Mouse (Mus musculus) 3134 (cell line): ENCODE results near the gene Dennd2c.
"Not testable (repeated sequence)": the region's sequence is repeated elsewhere in the genome, so short reads cannot be mapped to it uniquely, and the experiment has no call there.

Experiments used
- DNase-seq: peaks from one replicate; pipeline ENCODE4 v3.0.0-alpha.2; 2011; ENCODE audit warnings: low spot score; ENCODE audit not compliant: insufficient read length; ENCODE audit errors: extremely low read depth

The Dennd2c gene

DNA sequence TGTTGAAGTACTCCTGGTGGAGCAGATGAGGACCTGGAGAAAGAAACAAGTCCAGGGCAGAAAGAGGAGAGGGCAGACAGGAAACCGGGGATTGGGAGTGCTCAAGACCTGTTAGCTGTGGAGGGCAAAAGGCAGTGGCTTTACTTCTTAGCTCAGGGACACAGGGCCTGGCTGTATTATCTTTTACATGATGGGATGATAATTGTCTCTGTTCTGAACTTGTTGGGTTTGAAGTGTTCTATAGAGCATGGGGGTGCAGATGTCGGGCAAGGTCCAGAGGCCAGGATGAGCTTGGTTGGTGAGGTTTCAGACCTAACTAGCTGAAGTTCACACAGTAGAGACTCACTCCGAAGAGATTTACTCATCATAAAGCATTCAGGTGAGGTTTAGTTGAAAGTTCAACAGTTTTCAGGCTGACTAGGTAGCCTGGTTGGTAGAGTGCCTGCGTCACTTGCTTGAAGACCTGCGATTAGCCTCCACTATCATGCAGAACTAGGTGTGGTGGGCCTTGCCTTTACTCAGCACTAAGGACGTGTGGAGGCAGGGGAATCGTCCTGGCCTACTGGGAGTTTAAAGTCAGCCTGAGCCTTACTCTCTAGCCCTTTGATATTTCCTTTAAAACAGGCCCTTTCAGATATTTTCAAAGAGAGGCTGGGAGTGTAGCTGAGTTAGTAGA lies 5.3 kb downstream of the Dennd2c start:
- DNase-seq: no peak

DNA sequence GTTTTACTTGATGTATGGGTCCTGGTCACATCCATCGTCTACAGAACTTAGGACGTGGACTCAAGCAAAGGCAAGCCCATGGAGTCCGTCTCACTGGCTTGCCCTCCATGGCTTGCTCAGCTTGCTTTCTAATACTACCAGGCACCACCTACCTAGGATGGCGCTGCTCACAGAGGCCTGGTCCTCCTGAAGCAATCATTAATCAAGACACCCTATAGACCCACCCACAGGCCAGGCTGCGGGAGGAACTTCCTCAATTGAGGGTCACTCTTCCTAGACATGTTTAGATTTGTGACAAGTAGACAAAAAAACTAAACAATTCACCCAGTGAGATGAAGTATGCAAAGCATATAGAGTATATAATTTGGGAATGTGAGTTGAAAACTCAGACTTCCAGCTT lies 9.8 kb downstream of the Dennd2c start:
- DNase-seq: no peak

DNA sequence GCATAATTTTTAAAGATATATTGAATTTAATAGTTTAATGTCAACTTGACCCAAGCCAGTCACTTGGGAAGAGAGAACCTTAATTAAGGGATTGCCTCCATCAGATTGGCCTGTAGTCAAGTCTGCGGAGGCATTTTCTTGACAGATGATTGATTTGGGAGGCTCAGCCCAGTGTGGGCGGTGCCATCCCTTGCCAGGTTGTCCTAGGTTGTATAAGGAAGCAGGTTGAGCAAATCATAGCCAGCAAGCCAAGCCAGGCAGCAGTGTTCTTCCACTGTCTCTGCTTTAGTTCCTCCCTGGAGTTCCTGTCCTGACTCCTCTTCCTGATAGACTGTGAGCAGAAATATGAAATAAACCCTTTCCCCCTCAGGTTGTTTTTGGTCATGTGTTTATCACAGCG lies 21.2 kb downstream of the Dennd2c start:
- no peak for DNase-seq

DNA sequence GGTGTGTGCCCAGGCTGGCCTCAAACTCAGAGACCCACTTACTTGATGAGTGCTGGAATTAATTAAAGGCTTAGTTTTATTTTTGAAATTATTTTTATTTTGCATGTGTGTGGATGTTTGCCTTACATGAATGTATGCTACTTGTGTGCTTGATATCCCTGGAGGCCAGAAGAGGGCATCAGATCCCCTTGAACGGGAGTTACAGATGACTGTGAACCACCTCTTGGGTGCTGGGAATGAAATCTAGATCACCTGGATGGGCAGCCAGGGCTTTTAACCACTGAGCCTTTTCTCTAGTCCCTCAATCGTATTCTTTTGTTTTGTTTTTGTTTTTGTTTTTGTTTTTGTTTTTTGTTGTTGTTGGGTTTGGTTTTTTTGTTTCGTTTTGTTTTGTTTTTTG lies 23.7 kb downstream of the Dennd2c start:
- no peak for DNase-seq

DNA sequence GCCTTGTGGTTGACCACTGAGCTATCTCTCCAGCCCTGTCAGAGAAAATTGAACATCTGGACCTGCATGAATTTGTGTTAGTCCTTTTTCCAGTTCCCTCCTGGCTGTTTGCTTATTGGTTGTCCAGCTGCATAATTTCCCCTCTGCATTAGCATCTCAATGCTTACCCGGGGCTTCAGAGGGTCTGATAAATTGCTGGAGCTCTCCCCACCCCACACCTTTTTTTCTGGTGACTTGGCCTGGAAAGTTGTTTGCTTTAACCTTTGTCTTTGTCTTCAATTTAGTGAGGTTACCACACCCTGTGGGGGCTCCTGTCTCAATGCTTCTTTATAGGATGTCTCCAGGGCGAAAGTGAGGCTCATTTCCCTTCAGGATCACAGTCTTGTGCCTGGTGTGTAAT lies 24.8 kb downstream of the Dennd2c start:
- DNase-seq: no peak

DNA sequence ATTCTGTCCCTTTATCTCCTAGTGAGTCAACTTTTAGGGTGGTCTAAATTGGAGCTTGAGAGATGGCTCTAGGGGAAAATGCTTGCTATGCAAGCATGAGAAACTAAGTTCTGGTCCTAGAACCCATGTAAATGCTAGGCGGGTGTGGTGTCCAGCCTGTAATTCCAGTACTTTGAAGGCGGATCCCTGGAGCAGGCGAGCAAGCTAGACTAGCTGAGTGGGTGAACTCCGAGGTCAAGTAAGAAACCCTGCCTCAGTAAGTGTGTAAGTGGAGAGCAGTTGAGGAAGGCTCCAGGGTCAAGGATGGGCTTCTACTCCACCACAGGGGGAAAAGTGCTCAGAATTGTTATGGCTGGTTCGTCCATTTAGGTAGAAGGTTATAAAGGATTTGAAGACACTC lies 25.3 kb downstream of the Dennd2c start:
- no peak for DNase-seq

DNA sequence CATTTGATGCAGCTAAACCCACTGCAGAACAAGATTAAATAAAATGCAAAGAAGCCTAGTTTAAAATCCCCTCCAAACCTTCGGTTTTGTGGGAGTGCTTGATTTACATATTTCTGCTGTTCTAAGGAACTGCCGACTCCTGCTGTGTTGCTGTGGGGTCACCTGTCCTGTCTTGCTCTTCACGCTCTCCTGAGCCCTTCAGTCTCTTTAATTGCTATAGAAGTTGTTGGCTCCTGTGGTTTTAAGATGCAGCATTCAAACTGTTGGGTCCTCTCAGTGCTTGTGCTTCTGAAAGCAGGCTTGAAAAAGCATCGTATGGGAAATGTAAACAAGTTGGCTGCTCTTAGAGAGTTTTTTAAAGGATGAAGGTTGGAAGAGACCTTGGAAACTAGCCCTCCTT lies 25.8 kb downstream of the Dennd2c start:
- no peak for DNase-seq

DNA sequence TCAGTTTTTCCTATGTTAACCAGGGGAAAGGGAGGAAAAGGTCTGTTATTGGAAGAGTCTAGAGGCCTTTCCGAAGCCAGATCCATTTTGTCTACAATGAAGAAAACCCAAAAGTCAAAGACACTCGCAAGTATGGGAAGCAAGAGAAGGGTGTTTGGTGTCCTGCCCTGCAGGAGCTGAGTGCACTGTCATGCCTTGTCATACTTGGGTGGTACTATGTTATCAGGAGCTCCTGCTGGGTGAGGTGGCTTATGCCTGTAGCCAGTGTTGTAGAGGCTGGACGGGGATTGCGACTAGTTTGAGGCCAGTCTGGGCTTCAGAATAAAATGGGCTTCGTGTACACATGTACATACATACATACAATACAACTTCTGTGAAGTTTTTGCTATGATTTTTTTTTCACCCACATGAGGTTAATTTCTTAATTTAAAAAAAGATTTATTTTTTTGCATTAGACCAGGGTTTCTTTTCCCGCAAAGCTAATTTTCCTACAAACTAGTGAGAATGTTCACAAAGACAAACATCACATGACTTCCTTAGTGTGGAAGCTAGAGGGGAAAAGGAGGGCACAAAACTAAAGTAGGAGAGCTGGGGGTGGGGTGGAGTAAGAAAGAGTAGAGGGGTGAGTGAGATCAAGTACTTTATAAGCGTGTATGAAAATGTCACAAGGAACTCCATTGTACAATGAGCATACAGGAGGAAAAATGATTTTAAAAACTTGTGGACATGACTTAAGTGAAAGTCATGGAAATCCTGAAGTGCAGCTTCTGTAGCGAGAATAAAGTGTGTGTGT lies 27.2 kb downstream of the Dennd2c start:
- no peak for DNase-seq

DNA sequence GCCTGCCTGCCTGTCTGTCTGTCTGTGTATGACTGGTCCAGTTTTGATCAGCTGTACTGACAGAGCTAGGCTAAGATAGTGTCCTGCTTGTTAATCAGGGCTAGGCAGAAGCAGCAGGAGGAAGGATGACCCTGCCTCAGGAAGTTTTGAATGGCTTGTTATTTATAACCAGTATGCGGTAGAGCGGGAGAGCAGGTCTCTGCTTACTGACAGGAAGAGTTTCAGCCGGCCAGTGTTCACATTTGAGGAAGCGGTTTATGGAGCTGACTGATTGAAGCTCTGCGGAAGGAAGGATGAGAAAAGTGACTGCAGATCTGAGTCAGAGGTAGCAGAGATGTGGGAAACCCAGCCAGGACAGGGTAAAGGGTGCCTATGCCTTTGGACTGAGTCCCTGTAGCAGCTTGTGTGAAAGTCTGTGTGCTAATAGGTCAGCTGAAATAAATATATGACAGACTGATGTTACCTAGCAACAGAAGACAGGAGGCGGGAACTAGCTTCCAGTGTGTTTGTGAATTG lies 27.9 kb downstream of the Dennd2c start:
- no peak for DNase-seq

DNA sequence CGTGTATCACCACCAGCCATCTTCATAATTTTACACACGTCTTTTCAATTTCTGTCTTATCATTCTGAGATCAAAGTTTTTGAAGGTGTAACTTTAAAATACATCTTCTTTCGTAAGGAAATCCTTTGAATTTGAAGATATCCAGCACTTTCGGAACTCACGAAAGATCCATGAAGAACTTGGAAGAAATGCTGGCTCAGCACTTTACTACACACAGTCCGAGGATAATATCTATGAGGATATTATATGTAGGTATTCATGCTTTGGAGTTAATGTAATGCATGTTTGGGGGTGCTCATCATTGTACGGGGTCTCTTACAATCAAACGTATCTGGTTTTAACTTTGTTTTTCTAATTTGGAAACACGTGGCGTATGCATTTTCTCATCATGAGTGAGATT lies 30.7 kb downstream of the Dennd2c start:
- DNase-seq: no peak

DNA sequence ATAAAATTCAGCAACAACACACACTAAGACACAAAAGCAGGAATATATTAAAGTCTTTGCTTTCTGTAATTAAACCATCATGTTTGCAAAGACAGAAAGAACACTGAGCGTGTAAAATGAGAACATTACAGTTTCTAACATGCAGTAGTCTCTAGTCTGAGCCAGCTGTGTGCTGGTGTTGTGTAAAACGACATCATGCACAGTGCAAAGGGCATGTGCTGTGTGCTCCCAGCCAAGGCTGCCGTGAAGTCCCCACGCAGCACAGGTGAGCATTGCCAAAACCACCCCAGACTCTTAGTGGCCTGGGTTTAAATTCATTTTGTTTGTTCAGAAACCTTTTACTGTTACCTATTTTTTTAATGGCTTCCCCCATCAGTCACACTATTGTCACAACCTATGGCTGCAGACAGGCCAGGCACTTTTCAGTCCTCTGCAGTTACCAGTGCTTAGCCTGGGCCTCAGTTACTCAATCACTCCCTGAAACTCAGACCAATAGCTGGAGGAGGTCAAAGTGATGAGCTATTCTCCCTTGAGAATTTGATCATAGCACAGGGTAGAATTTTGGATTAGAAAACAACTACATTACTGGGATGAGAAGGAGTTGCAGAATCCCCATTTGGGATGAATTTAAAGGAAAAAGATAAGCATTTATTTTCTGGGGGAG lies 34.1 kb downstream of the Dennd2c start:
- DNase-seq: no peak

DNA sequence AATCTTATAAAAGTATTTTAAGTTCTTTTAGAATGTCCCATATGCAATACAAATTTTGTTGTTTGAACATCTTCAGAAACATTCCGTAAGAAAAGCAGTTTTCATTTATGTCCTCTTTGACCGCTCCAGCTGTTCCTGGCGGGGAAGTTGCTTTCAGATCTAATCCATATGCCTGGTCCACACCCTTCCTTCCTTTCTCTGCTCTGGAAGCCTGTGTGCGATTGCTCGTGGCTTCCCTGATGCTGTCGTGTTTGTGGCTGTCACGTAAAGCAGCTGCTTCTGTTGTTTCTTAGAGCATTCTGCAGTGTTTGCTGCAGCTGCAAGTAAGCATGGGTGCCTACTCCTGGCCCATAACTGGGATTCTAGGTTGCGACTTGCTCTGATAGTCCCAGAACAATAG lies 36.6 kb downstream of the Dennd2c start:
- no peak for DNase-seq

DNA sequence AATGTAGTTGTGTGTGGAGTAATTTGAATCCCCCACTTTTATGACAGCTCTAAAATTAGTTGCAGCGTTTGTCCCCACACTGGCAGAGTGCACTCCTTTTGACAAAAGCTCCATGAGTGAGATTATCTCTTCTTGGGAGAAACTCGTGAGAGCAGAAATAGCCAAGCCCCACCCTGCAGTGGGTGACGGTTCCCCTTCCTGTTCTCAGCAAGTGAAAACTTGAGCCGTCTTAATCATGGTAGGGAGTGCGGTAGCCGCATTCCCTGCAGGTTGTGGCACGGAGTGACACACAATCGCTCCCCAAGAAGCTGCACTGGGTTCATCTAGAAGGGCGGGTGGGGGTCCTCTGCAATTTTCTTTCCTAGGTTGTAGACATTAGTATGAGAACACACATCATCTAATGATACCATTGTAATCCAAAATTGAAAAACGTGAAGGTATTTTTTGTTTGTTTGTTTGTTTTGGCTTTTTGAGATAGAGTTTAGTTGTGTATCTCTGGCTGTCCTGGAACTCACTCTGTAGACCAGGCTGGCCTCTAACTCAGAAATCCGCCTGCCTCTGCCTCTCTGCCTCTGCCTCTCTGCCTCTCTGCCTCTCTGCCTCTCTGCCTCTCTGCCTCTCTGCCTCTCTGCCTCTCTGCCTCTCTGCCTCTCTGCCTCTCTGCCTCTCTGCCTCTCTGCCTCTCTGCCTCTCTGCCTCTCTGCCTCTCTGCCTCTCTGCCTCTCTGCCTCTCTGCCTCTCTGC lies 37.9 kb downstream of the Dennd2c start:
- DNase-seq: not testable (repeated sequence)

DNA sequence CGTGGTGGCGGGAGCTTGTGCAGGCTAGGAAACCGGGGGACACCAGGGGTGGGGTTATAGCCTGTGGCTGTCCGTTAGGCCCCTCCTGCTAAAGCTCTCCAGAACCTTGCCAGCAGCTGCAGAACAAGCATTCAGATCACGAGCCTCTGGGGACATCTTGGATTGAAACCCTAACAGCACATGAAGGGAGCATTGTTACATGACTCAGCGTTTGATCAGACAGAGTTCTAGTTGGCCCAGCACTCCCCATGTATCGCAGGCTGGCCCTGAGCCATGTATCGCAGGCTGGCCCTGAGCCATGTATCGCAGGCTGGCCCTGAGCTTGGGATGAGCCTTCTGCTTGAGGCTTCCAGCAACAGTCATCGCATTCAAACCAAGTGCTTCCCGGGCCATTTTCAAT lies 38.9 kb downstream of the Dennd2c start:
- peak; percentile 84 for DNase-seq

DNA sequence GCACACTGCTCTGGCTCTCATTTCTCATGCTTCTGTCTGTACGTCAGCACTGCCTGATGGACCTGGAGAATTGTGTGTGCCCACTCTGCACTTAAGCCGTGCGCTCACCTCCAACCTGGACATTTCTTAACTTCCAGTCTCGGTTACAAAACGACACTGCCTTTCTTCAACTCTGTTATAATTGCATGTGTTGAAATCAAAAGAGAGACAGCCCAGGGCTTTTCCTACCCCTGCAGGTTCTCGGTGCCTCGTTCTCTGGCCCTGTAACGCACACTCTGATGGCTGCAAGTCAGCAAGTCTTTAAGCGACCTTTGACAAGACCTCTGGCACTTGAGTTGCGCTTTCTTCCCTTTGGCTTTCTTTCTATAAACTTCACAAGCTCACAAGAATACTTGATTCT lies 40.0 kb downstream of the Dennd2c start:
- no peak for DNase-seq

DNA sequence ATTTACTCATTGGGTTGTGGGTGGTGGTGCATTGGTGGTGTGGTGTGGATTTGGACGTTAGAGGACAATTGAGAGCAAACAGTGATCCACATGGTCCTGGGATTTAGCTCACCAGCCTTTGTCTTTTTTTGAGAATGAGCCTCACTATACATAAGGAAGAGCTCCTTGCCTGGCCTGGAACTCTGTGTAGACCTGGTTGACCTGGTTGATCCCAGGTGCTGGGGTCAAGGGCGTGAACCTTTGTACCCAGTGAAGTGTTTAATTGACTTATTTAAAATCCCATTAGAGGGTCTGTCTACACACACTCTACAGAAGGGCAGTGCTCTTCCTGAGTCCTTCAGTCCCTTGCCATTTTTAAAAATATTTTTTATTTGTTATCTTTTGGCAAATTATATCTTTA lies 42.9 kb downstream of the Dennd2c start:
- DNase-seq: no peak

DNA sequence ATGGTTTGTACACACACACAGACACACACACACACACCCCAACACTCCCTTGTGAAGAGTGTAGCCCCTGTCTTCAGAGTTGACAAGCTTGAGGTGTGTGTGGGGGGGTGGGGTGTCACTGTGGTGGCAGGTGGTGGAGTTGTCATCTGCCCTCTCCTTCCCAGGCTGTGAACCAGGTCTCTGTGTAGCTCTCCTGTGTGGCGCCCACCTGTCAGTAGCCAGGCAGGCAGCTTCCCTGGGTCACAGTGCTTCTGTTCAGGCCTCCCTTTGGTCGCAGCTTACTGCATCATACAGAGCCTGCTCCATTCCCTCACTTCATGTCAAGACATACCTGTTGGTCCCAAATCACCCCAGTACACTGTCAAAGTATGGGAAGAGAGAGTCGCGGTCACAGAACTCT lies 43.4 kb downstream of the Dennd2c start:
- no peak for DNase-seq

DNA sequence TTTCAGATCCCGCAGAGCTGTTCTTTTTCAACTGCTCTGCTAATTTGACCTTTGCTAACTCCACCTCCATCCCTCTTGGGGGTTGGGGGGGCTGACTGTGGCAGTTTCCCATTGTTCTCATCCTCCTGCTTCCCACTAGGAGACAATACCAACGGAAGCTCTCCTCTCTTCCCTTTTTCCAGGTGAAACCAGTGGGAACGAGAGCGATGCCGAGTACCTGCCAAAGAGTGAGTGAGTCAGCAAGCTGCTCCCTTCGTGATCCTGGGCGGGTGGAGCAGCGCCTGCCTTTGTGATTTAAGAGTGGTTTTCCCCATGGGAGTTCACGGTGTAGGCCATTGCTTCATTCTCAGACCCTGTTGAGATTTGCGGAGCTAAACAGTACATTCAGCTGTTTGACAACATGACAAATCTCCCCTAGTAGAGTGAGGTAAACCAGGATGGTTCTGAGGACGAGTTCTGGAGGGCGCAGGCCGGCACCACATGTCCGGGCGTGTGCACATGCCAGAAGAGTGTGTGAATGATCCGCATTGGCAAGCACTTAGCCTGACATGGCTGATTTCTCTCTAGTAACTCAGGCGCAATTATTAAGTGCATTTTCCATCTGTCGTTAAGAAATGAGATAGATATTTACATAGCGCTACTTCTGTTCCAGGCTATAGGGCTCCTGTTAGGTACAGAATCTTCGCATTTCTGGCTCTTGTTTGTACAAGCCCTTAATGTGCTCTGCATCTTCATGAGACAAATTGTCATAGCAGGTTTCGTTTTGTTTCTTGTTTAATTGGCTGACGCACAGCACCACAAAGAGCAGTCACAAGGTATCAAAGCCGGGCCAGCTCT lies 44.1 kb downstream of the Dennd2c start:
- DNase-seq: no peak

DNA sequence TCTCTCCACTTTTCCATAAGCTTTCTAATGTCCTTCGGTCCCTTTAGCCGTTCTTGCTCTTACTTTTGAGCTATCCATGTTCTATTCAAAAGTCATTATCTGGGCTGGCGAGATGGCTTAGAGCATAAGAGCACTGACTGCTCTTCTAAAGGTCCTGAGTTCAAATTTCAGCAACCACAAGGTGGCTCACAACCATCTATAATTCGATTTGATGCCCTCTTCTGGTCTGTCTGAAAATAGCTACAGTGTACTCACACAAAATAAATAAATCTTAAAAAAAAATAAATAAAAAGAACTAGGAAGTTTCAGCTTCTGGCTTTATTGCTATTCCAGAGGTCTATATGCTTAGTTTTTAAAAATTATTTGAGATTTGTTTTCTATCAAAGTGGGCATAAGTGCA lies 45.4 kb downstream of the Dennd2c start:
- DNase-seq: no peak

DNA sequence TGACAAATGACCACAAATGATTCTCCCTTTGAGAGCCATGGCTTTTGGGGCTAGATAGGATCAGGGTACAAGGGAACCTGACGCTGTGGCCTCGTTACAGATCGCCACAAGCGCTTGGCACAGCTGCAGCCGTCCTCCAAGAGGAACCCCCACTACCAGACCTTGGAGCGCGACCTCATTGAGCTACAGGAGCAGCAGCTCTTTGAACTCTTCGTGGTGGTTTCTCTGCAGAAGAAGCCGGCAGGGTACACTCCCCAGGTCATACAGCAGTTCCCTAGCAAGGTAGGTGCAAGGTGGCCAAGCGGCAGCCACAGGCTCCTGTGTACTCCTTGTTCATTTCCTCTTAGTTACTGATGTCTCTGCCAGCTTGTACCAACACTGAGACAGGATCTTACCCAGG lies 46.5 kb downstream of the Dennd2c start:
- no peak for DNase-seq
